Mouse (Mus musculus): ENCODE results near the gene Gpr142. TPM values are rescaled to one million over a fixed set of nuclear protein-coding genes. Genes with fewer than 3 reads are reported as not detected.

Gene Gpr142
- not detected for polyA plus RNA-seq (2017; shearing (Covaris generic))

DNA sequence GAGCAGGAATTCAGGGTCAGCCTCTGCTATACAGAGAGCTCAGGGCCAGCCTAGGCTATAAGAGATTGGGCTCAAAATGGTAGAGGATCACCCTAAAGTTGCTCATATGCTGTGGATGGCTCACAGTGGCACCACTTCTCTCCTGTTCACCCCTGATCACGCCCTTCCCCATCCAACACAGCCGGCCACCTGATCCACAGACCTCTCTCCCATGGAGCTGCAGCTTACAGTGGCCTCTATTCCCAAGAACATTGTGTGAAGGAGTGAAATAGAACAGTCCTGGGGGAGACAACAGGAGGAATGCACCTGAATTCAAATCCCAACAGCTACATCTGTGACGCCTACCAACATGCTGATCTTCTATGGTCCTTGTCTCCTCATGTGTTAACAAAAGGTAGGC is at the start of gene Gpr142:
Gpr142 (plus strand) TSS at position 301 of the 400 bp plus-strand sequence.
- no peak for ATAC-seq

DNA sequence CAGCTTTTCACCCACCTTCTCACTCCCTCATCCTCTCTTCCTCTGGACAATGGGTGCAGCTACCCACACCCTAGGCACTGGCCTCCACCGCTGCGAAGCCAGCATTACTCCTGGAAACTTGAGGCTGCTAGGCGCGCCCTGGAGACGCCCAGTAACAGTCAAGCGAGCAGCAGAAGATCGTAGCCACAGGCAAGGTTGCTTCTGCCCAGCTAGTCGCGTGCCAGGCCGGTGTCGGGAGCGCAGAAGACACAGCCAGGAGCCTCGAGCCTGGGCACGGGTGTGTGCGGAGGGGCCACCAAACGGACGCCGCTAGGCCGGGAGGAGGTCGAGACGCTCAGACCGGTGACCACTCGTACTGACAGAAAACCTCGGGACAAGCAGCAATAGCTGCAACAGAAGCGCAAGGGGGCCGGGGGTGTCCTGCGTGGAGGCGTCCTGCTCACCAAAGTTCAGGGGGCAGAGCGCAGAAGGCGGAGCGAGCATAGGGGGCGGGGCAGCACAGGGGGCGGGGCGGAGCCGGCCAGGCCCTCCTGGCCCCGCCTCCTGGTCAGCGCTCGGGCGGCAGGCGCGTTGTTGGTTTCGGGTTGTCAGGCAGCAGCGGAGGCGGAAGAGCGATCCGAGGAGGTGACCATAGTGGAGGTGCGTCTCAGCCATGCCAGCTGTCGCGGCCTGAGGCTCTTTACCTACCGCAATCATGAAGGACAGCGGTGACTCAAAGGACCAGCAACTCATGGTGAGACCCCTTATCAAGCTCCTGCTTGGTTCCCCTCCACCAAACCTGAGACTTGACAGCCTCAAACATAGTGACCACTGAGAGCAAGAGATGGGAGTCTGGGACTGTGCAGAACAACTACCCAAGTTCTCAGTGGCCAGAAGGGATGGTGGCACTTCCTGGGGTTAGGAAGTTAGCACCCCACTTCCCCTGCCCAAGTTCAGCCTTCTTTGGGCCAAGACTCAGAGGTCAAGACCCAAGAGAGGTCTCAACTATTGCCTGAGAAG is 33.6 kb upstream of the Gpr142 start, which contains the start of gene Kif19a:
Kif19a (plus strand) TSS at position 569 of the 999 bp plus-strand sequence.
- ATAC-seq, result no peak

DNA sequence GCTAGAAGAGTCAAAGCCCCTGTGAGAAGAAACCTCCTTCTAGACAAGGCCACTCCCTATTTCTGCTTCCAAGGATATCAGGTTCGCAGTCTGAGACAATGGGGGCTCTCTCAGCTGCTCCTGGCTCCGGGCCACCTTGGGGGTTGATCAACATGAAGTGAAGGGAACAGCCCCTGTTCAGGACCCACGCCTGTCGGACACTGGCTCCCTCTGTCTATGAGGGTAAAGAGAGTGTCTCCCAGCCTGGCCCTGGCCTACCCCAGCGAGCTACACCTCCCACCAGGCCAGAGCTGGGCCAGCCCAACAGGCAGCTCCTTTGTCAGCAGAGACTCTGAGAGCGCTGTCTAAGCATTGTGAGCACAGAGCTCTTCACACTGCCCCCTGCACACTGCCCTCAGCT is 28.8 kb upstream of the Gpr142 start:
- ATAC-seq, result no peak

DNA sequence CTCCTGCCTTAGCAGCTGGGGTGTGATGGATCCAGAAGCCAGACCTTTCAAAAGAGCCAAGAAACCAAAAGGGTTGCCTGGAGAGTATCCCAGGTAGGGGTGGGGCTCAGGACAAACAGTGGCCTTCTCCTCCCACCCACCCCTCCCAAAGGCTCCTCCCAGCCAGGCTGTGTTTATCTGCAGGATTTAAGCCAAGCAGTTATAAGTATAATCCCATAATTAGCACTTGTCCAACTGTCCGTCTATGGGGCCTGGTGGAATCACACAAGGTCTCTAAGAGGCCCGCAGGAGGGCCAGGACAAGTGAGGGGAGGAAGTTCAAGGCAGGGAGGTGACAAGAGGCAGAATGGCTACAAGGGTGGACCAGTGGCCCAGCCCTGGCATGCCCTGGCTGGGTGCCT is 26.8 kb upstream of the Gpr142 start:
- ATAC-seq, result no peak

DNA sequence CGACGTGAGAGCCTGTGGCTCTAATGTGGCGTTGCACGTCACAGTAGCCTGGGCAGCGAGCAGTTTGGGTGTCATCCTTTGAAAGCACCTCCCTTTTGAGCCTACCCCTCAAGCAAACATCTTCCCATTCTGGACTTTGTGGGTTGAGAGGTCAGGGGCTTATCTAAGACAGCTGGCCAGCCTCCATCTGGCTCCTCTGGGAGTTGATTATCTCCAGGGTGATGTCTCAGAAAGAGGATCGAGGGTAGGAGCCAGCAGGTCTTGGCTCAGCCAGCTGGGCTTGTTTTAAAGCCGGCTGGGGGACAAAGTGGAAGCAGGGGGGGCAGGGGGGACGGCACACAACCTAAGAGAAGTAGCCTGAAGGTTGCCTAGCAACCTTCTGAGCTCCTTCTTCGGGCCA is 18.6 kb upstream of the Gpr142 start:
- no peak for ATAC-seq

DNA sequence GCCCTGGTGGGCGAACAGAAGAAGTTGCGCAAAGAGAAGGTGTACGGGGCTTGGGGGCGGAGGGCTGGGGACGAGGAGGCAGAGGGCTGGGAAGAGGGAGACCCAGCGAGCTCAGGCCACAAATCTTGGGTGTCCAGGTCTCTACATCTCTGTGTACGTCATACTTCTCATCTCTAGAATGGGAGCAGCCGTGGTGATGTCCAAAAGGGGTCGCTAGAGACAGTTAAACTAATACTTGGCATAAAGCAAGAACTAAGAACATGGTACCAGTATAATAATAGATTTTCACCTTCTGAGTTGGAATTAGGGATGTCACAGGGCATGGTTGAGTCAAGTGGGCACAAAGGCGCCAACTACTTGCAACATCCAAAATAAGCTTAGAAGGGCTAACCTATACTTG is 12.8 kb upstream of the Gpr142 start:
- no peak for ATAC-seq

DNA sequence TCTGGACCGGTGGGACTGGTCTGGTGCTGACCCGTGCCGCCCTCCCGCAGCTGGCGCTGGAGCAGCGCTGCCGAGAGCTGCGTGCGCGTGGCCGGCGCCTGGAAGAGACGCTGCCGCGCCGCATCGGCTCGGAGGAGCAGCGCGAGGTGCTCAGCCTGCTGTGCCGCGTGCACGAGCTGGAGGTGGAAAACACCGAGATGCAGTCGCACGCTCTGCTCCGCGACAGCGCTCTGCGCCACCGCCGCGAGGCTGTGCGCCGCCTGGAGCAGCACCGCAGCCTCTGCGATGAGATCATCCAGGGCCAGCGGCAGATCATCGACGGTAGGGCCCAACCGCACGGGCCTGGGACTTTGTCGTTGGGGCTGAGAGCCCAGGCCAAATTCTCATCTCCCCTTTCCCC is 12.4 kb upstream of the Gpr142 start:
- ATAC-seq, result no peak

DNA sequence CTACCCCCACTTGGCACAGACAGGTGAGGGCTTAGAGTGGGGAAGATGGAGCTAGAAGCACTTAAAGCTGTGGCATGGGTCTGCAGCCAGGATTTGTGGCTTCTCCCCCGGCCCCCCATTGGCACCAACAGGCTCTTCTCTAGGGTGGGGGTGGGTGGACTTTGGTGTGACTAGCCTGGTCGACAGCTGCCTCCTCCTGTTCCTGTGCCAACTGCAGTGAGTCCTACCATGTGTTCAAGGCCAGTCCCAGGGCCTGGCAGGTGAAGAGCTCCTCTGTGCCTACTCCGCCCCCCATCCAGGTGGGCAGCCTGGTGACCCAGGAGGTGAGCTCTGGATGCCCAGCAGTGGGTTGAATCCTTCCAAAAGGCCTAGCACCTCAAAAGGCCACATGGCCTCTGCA is 11.1 kb upstream of the Gpr142 start:
- no peak for ATAC-seq

DNA sequence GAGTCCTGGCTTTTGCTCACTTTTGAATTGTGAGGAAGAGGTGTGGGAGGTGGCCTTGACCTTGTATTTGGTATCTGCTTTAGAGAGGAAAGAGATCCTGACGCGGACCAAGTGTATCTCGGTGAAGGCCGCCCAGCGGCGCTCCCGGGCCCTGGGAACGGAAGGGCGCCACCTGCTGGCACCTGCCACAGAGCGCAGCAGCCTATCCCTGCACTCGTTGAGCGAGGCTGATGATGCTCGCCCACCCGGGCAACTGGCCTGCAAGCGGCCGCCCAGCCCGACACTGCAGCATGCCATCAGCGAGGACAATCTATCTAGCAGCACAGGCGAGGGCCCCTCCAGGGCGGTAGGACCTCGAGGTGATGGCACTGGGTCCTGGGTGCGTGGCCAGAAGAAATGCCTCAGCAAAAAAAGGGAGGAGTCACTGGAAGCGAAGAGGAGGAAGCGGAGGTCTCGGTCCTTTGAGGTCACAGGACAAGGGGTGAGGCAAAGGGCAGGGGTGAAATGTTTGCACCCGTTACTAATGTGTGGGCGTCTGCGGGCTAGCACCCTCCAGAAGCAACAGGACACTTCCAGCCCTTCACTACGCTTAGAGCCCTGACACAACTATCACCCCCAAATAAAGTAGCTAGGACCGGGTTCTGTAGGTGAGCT is 9.5 kb upstream of the Gpr142 start:
- peak; percentile 58 for ATAC-seq

DNA sequence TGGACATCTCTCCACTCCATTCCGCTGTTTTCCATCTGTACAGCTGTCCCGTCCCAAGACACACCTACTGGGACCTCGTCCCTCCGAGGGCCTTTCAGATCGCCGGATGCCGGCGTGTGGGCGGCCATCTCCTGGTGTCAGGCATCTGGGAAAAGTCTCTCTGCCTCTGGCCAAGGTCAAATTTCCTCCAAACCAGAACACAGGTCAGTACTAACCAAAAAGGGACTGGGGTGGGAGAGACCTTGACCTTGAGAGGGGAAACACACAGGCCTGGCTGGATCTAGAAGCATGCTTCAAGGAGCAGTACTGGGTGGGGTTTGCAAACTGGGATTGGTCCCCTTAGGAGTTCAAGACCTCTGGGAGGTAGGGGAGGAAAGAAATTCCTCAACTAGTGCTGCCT is 9.0 kb upstream of the Gpr142 start:
- no peak for ATAC-seq

DNA sequence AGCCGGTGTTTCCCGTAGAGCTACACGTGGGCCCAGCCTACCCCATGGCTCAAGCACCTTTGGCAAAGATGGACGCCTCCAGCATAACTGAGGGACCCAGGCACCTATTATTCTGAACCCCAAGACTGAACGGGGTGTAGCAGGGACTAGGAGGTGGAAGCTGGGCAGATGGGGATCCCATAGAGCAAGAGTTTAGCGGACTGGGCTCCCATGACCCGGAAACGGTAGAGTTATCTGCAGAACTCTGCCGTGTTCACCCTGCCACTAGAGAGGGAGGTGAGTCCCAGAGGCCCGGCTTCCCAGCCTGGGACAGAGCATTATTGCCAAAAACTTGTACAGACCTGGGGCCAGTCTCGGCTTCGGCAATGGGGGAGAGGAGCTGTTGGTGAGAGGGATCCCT is 8.6 kb upstream of the Gpr142 start:
- ATAC-seq, result no peak

DNA sequence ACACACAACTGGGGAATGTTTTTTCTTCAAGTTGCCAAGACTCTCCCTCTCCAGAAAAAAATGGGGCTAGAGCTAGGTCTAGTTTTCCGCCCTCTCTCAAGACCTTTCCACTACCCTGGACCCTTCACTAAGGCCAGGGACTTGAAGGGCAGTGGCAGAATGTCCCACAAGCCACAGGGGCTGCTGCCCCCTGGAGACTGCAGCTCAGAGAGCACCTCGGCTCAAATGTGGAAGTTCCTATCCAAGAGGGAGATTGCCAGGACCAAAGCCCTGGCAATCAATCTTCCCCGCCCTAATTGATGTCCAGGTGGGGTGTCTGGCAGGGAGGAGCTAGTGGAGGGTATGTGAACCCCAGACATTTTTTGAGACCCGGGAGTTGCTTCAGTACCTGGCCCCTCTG is 7.9 kb upstream of the Gpr142 start:
- ATAC-seq, result no peak

DNA sequence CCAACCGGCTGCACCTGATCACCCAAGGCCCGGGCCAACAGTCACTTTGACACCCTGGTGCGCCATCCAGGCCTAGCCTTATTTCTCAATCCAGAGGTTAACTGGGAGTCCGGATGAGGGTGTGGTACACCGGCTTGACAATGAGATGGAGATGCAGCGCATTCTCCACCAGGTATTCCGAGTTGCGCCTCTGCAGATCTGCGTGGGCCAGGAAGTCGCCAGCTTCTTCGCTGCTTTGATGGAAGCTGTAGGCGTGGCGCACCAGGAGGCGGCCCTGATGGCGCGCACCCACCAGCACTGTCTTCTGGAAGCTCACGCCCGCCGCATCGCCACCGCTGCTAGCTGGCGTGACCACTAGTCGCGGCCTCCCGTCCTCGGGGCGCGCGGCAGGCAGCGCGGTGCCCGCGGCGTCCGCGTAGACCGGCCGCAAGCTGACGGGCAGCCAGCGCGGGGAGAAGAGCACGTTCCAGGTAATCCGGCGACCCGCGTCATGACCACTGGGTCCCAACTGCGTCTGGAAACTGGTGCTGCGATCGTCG is 7.3 kb upstream of the Gpr142 start:
- ATAC-seq, result no peak

DNA sequence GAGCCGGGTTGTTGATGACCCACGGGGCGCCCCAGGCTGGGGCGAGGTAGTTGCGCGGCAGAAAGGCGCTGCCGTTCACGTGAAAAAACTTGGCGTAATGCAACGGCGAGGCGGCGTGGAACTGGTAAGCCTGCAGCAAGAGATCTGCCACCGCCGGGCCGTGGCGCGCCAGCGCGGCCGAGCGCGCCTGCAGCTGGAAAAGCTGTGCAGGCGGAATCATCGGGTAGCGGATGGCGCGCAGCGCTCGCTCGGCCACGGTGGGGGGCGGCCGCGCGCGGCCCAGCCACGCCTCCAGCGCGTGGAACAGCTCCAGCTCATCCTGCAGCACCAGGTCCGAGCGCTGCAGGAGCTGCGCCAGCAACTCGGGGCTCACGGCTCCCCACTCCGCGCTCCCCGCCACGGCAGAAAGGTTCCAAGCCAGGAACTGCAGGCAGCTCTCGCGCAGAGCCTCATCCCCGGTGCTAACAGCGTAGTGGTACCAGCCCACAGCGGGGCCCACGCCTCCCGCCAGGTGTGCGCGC is 6.8 kb upstream of the Gpr142 start:
- ATAC-seq, result no peak

DNA sequence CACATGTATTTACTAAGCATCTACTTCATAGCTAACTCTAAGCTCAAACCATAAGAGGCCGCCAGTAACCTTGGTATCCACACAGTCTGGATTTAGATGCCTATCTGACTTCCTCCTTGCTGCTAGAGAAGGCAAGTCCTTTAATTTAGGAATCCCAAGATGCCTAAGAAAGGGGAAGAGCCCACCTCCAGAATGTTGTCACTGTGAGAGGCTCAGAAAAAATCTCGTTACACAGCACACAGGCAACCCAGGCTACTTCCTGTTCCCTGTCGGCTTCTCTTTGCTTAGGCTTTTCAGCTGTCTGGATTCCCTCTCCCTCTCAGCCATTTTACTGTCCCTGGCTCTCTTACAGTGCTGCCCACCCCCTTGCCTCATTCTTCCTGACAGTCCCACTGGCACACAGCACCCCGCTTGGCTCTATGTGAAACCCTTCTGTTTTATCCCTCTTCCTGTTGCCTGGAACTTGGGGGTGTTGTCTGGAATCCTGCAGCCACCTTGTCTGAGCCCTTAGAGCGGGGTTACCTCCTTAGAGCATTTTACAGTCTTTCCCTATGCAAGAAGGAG is 5.7 kb upstream of the Gpr142 start:
- no peak for ATAC-seq

DNA sequence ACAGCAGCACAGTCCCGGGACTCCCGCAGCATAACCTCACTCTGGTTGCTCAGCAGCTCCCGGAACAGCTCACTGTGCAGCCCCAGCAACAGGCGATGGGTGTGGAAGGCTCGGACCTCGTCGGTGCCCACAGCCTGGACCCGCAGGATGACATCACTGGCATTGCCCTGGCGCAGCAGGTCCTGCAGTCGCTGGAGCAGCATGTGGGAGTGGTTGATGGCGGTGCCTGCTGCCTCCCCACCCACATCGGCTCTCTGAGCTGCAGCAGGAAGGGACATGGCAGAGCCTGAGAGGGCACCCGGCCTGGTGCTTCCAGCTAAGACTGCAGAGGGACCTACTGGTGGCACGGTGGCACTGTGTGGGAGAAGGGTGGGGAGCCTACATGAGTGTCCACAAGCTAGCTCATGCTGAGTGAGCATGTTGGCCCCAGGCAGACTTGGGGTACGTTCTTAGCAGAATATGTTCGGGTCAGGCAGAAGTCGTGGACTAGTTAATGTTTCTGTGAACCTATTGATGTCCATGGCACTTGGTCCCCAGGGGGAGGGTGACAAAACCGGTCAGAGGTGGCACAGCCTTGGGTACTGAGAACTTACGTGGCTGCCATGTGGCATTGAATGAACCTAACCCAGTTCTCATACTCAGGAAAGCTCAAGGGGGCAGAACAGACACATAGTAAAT is 4.7 kb upstream of the Gpr142 start:
- ATAC-seq, result no peak

DNA sequence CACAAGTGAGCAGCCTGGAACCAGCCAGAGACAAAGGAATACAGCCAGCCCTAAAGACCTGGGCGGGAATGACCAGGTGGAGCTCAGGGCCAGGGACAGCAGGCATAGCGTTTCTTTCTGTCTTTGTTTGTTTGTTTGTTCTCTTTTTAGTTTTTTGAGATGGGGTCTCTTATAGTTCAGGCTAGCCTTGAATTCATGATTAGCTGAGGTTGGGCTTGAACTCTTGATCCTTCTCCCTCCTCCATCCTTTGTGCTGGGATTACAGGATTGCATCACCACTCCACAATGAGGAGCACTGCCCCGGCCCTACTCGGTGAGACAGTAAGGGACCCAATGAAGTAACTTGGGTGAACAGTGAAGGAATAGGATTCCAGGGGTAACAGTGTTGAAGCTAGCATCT is 4.0 kb upstream of the Gpr142 start:
- ATAC-seq, result no peak

DNA sequence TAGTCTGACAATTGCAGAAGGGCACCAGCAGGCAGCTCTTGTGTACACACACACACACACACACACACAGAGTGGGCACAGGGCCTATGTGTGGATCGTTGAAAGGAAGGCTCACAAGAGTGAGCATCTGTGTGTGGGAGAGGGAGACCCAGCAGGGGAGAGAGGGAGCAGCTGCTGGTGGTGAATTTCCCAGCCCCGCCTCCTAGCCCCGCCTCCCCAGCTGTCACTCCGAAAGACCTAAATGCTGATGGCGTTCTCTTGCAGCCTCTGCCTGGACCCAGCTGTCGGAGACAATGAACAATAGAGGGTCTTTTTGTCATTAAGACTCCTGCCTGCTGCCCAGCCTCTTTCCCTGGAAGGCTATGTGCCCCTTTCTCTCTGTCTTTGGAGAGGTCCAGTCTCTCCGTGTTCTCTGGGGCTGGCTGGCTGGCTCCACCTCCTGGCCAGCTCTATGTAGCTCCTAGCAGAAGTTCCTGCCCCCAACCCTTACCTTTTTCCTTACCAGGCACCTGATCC is 3.4 kb upstream of the Gpr142 start:
- no peak for ATAC-seq

DNA sequence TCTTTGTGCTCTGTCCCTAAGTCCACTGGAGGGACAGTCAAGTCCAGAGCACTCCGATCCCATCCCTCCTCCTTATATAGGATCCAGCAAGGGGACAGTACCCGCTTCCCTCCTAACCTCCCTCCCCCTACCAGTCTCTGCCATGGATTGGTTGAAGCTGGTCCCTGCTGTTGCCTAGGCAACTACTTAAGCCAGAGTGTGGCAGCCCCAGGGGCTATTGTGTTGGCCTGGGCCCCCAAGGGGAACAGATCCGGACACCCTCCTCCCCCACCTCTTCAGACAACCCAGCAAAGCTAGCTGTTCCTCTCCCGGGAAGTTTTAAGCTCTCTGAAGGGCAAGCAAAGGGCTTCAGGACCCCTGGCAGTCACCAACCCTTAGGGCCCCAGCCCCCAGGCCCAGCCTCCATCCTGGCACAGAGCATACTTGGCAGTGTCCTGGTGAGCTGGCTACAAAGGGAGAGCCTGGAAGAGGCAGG is 2.8 kb upstream of the Gpr142 start, which contains the start of gene Btbd17:
Btbd17 (minus strand) TSS at position 98 of the 475 bp plus-strand sequence.
- ATAC-seq, result no peak

DNA sequence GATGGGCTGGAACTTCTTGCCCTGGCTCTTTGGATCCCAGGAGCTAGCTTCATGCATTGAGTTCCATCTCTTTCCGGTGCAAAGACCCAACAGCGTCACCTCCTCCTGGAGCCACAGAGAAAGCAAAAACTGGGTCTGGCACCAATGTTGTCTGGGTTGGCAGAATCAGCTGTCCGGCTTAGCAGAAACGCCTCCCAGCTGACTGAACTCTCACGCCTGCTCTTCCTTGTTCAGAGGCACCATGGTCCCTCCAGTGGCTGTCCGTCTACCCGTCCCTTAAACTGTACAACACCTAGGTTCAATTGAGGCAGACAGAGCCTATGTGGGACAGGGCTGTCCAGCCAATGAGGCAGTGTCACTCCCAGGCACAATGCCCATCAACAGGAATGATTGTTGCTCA is 1.5 kb upstream of the Gpr142 start:
- no peak for ATAC-seq

DNA sequence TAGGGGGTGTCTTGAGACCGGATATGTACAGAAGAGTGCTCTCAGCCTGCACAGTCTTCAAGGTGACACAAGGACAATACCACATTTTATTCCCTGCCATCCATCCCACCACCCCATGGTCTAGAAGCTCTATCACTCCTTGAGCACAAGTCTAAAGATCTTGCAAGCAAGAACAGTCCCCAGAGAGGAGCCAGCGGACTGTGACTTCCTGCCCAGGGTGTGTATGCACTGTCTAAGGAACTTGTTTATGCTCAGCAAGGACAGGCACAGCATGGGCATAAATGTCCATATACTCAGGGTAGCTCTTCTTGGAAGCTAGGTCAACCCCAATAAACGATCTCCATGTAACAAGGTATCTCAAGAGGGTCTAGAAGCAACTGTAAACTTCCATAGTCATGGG is 743 bp upstream of the Gpr142 start:
- no peak for ATAC-seq

DNA sequence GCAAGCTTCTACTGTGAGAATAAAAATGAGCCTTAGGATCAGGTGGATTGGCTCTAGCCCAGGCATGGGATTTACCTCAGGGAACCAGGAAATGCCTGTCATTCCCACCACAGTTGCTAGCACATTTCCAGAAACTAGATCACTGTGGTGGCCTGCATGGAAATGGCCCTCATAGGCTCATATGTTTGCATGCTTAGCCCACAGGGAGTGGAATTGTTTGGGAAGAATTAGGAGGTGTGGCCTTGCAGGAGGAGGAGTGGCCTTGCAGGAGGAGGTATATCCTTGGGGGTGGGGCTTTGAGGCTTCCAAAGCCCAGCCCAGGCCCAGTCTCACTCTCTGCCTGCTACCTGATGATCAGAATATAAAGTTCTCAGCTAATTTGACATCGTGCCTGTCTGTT is 3.2 kb downstream of the Gpr142 start:
- ATAC-seq, result no peak
